Mouse (Mus musculus): ENCODE results near the gene Osmr.
A peak's percentile ranks its signal among the peaks of the same experiment; 100 is the strongest.
"Not testable (repeated sequence)": the region's sequence is repeated elsewhere in the genome, so short reads cannot be mapped to it uniquely, and the experiment has no call there.

Gene Osmr

DNA sequence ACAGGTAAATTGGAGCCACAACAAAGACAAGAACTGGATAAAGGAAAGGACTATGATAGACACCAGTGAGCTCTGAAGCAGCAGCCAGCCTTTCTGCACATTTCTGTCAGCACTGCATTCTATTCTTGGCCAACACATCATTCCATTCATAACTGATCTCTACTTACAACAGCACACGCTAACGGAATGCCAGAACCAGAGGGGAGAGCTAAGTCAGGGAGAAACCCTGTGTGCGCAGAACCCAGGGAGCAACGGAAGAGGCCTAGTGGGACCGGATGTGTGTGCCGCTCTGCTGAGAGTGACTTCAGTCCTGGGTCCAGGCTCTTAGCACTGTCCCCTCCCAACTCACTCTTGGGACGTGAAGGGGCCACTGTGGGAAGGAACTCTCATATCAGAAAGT, 13.2 kb downstream of the Osmr start:
- peak; percentile 80 for DNase-seq (ENCODE audit: inconsistent ontology term)

DNA sequence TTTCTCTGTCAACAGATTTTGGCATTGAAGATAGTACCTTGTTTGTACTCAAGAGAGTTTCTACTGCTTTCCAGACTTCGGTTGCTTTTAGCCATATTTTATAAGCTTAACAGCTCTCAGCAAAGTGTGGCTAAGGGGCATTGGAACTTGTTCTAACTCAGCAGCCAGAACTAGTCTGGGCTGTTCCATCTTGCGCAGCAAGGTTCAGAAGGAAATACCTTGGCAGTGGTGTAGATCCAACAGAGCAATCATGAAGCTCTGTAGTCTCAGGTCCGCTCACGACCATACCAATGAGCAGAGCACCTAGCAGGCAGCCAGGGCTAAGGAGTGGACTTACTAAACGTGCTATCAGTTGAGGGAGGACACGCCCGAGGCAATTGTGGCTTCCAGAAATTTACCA, 15.0 kb downstream of the Osmr start:
- no peak for DNase-seq (ENCODE audit: inconsistent ontology term)

GRCm38 (mm10) chr15:6858871-6859270, 15.9 kb downstream of the Osmr start:
- no peak for DNase-seq (ENCODE audit: inconsistent ontology term)

- no peak for DNase-seq (ENCODE audit: inconsistent ontology term)
These were observed 17.4 kb downstream of the Osmr start for GRCm38 (mm10) chr15:6857270-6857905.

- peak; percentile 95 for DNase-seq (ENCODE audit: inconsistent ontology term)
These were observed 24.9 kb downstream of the Osmr start for GRCm38 (mm10) chr15:6849851-6850250.

DNA sequence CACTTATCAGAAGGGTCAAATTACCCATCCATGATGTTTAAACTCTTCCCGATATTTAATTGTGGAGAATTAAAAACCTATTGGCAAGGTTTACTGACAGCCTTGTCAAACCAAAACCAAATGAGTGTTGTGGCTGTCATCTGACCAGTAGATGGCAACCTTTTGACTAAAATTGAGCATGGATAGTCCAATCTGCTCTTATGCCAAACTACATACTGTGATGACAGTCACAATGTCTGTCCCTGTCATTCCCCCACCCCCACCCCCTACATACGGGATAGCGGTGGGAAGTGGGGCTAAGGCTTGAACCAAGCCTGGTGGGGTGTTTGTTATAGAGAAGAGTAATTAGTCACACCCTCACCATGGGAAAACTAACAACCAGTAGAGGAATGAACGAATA, 34.6 kb downstream of the Osmr start:
- DNase-seq (ENCODE audit: inconsistent ontology term) = peak; percentile 51

DNA sequence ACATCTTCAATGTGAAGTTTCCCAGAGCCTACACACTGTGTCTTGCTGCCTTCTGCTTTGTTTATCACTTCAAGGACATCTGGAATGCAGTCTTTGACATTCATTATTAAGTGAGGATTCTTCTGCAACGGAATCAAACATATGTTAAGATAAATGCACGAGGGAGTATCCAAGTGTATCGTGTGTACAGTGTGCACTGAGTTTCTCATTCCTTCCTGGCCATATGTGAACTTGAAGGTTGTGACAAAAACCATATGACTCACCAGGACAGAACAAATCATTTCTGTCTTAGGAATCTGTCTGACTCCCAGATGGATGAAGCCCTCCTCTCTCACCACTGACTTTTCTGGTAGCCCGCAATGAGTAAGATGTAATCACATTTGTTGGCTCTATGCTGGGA, 59.0 kb downstream of the Osmr start:
- no peak for DNase-seq (ENCODE audit: inconsistent ontology term)

DNA sequence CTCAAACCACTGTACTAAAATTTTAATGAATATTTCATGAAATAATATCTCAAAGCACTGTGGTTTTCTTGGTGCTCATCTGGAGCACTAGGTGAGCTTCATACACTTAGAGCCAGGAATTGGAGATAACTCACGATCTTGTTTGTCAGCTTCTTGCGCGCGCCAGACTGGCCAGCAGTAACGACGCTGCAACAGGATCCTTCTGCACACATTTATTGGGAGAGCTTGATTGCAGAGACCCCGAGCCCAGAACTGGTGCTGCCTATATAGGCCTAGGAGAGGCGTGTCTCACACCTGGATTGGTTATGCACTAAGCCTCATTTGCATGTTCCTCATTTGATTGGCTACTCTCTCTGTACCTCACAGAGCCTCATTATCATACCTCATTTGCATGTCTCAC, 73.6 kb downstream of the Osmr start:
- not testable (repeated sequence) for DNase-seq (ENCODE audit: inconsistent ontology term)

DNA sequence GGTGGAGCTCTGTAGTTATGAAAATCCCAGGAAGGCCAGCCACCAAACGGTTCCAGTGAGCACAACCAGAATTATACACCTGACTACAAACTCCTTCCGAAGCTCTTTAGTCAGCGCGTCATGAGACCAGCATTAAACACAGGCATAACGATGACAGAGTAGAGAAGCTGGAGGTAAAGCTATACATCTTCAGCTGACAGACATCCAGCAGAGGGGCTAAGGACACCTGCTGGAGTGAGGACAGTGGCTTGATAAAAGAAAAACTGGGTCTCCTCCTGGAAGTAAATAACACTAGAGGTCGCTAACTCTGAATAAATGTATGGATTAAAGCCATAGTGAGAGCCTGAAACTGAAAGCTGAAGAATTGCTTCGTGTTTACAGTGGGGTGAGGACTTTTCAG, 81.9 kb downstream of the Osmr start:
- DNase-seq (ENCODE audit: inconsistent ontology term) = no peak

- no peak for DNase-seq (ENCODE audit: inconsistent ontology term)
These were observed 83.1 kb downstream of the Osmr start for GRCm38 (mm10) chr15:6791648-6792047.

DNA sequence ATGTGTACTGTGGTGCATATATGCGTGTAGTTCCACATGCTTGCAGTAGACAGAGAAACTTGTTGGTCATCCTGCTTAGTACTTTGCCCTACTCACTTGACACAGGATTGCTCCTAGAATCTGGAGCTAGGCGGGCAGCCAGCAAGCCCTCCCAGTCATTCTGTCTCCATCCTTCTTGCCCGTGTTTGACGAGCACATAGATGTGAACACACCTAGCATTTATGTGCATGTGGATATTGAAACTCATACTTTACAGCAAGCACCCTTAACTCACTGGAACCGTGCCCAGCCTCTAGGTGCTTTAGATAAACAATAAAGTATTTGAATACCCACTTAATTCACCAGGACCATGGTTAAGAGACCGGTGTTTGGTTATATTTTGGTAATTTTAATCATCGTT, 84.8 kb downstream of the Osmr start:
- no peak for DNase-seq (ENCODE audit: inconsistent ontology term)

DNA sequence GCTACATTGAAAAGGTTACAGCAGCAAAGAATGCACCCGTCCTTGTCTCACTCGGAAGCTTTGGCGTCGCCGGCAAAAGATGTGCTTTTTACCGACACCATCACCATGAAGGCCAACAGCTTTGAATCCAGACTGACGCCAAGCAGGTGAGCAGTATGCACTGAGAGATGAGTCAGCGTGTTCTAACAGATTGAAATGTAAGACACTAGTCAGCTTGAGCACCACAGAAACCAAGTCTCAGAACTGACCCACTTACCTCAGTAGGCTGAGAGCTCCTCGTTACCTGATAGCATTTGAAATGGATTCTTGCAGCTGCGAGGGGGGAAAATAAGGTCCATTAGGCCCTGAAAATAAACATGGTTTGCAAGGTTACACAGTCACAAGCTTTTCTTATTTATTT, 87.5 kb downstream of the Osmr start:
- DNase-seq (ENCODE audit: inconsistent ontology term) = no peak

DNA sequence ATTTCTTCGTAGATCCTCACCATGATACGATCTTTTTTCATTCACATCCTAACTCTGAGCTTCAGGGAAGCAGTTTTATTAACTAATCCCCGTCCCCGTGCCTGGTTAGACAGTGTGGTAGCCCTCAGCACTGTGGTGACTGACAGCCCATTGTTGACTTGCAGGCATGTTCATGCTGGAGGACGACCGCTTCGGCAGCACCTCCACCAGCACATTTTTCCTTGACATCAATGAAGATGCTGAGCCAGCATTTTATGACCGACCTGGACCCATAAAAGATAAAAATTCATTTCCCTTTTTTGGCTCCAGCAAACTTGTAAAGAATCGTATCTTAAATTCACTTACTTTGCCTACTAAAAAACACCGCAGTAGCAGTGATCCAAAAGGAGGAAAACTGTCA, 88.6 kb downstream of the Osmr start:
- DNase-seq (ENCODE audit: inconsistent ontology term) = no peak

GRCm38 (mm10) chr15:6772265-6772664, 102.5 kb downstream of the Osmr start:
- DNase-seq (ENCODE audit: inconsistent ontology term) = no peak
